Mouse (Mus musculus): ENCODE data around the gene Tnfrsf1a. TPM values are rescaled to one million over a fixed set of nuclear protein-coding genes. Genes with fewer than 3 reads are reported as not detected.
"Not testable (repeated sequence)": the region's sequence is repeated elsewhere in the genome, so short reads cannot be mapped to it uniquely, and the experiment has no call there.

Tnfrsf1a gene
- polyA plus RNA-seq (2014; fragmentation: Nextera tagmentation; extraction: Ambion mirVana): 27.4 TPM in 2 replicates

DNA sequence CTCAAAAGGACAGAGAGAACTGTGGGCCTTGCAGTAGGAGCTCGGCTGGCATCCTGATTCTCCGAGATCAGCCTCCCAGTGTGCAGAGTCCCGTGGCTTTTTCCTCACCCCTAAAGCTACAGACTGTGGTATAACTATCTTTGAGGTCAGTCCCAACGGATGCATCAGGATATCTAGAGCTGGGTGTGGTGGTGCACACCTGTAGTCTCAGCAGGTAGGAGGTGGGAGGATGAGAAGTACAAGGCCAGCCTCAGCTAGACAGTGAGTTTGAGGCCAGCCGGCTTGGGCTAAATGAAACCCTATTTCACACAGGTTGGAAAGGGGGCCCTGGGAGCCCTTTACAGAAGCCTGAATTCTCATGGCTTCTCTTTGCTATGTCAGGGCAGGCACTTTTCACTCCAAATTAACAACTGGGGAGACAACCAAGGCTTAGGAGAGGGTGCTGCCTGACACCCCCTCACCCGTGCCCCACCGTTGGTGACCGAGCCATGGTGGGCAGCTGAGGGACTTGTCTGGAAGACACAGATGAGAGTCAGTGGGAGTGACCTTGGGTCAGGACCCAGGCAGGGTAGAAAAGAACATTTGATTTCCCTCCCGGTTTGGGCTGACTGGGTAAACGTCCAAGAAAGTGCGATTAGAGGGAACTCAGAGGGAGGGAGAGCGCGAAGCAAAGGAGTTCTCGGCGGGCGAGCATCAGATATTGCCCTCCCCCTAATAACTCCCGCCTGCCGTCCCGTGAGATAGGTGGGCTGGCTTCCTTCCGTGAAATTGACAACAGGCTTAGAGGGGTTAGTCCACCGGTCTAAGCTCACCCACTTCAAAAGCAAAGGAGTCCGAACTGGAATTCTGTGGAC is at the start of gene Tnfrsf1a:
Gene Tnfrsf1a (plus strand): TSS at position 642 of the 854 bp plus-strand sequence.
- Histone ChIP-seq H3K9me3 (ENCODE audit: control insufficient read depth, low read length) (no peaks in the 10 kb centered on the region), H3K9ac (ENCODE audit: low read length) (peak within 1 kb of the TSS; percentile 75), H3K4me3 (ENCODE audit: low read depth, low read length) (peak within 1 kb of the TSS; percentile 51), H3K36me3 (ENCODE audit: control insufficient read depth, insufficient read depth, low read length) (no peaks in the 10 kb centered on the region), H3K4me1 (ENCODE audit: control insufficient read depth, insufficient read depth, low read length) (peaks cover 7% of the 10 kb centered on the region; the same call in 1 of the 2 replicates), H3K4me2 (ENCODE audit: low read depth) (peak within 1 kb of the TSS; percentile 88), H3K27me3 (ENCODE audit: control insufficient read depth, insufficient read depth, low read length) (peaks cover 2% of the 10 kb centered on the region; the same call in 1 of the 2 replicates), H3K27ac (ENCODE audit: low read depth, low read length) (peak within 1 kb of the TSS; percentile 20; the same call in 1 of the 2 replicates)
- 4% methylated on average over 22 of the region's 22 CpGs for WGBS
- 0 out of 2 replicates have a peak, but pooled peaks have one; percentile 17 for ATAC-seq (ENCODE audit: insufficient read depth, low FRiP score, low TSS enrichment)
- DNase-seq (ENCODE audit: low spot score): no peak

DNA sequence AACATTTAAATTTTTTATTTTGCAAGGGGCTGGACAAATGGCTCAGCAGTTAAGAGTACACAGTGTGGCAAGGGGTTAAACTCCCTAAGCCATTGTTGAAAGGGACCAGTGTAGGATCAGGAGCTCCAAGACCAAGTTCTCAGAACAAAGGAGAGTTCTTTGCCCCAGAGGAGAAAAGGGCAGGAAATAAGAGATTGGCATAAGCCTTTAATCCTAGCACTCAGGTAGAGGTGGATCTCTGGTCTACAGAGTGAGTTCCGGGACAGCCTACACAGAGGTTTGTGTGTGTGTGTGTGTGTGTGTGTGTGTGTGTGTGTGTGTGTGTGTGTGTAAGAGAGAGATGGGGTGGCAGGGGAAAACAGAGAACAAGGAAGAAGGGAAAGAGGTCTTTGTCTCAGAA is 48.2 kb upstream of the Tnfrsf1a start:
- H3K4me3 ChIP-seq (ENCODE audit: low read depth, low read length): no peak overlapping the region
- H3K4me1 ChIP-seq (ENCODE audit: control insufficient read depth, insufficient read depth, low read length): no peaks in the 10 kb centered on the region
- H3K27ac ChIP-seq (ENCODE audit: low read depth, low read length): no peak overlapping the region
- no peak overlapping the region for H3K9ac ChIP-seq (ENCODE audit: low read length)
- no peaks in the 10 kb centered on the region for H3K36me3 ChIP-seq (ENCODE audit: control insufficient read depth, insufficient read depth, low read length)
- no peak overlapping the region for H3K4me2 ChIP-seq (ENCODE audit: low read depth)
- 67% methylated on average over 1 of the region's 1 CpGs for WGBS
- DNase-seq (ENCODE audit: low spot score) (no peak), ATAC-seq (ENCODE audit: insufficient read depth, low FRiP score, low TSS enrichment) (no peak)
- H3K27me3 ChIP-seq (ENCODE audit: control insufficient read depth, insufficient read depth, low read length): no peaks in the 10 kb centered on the region
- no peaks in the 10 kb centered on the region for H3K9me3 ChIP-seq (ENCODE audit: control insufficient read depth, low read length)

DNA sequence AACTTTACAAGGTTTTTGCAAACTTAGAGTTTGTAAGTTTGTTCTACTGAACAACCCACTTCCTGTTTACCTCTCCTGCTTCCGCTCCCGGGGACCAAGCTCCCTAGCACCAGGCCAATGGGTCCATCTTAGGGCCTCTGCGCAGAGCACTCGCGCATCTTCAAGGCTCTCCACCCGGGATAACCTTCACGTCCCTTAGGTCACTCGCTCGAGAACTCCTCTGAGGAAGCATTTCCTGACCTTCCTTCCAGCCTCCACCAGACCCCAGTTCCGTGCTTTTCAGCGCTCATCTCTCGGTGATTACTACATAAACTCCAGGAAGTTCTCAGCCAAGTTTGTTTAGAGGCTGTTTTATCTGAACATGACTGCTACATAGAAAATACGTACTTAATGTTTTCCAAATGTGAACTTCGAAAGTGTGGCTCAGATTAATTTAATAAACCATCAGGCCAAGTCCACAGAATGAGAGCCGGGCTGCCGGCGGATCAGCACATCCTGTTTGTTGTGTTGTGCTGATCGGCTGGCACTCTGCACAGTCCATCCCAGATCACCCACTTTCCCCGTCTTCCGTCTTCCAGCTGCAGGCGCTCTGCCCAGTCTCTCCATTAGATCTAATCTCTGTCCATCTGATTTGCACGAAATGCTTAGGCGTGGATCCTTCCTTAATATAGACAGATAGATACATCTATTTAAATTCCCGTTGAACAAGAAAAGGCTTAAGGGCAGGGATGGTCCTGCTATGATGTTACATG is 46.8 kb upstream of the Tnfrsf1a start:
- no peak for DNase-seq (ENCODE audit: low spot score)
- H3K36me3 ChIP-seq (ENCODE audit: control insufficient read depth, insufficient read depth, low read length): no peaks in the 10 kb centered on the region
- H3K27ac ChIP-seq (ENCODE audit: low read depth, low read length): no peak overlapping the region
- 90% methylated on average over 24 of the region's 24 CpGs for WGBS
- no peak overlapping the region for H3K9ac ChIP-seq (ENCODE audit: low read length)
- no peaks in the 10 kb centered on the region for H3K4me1 ChIP-seq (ENCODE audit: control insufficient read depth, insufficient read depth, low read length)
- ATAC-seq (ENCODE audit: insufficient read depth, low FRiP score, low TSS enrichment): no peak
- H3K27me3 ChIP-seq (ENCODE audit: control insufficient read depth, insufficient read depth, low read length): no peaks in the 10 kb centered on the region
- H3K4me3 ChIP-seq (ENCODE audit: low read depth, low read length): no peak overlapping the region
- no peaks in the 10 kb centered on the region for H3K9me3 ChIP-seq (ENCODE audit: control insufficient read depth, low read length)
- H3K4me2 ChIP-seq (ENCODE audit: low read depth): no peak overlapping the region

DNA sequence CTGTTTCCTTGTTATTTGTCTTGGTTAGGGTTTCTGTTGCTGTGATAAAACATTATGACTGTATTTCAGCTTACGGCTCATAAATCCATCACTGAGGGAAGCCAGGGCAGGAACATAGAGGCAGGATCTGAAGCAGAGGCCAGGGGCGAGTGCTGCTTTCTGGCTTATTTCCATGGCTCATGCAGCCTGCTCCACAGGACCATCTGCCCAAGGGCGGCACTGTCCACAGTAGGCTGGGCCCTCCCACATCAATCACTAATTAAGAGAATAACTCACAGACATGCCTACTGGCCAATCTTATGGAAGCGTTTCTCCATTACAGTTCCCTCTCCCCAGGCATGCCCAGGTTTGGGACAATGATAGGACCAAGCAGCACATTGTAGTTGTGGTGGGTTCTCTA is 45.9 kb upstream of the Tnfrsf1a start:
- Histone ChIP-seq H3K4me1 (ENCODE audit: control insufficient read depth, insufficient read depth, low read length) (no peaks in the 10 kb centered on the region), H3K27me3 (ENCODE audit: control insufficient read depth, insufficient read depth, low read length) (no peaks in the 10 kb centered on the region), H3K9ac (ENCODE audit: low read length) (no peak overlapping the region), H3K27ac (ENCODE audit: low read depth, low read length) (no peak overlapping the region), H3K9me3 (ENCODE audit: control insufficient read depth, low read length) (no peaks in the 10 kb centered on the region), H3K4me3 (ENCODE audit: low read depth, low read length) (no peak overlapping the region), H3K4me2 (ENCODE audit: low read depth) (no peak overlapping the region), H3K36me3 (ENCODE audit: control insufficient read depth, insufficient read depth, low read length) (no peaks in the 10 kb centered on the region)
- DNase-seq (ENCODE audit: low spot score): no peak
- no peak for ATAC-seq (ENCODE audit: insufficient read depth, low FRiP score, low TSS enrichment)
- 78% methylated on average over 4 of the region's 4 CpGs for WGBS

DNA sequence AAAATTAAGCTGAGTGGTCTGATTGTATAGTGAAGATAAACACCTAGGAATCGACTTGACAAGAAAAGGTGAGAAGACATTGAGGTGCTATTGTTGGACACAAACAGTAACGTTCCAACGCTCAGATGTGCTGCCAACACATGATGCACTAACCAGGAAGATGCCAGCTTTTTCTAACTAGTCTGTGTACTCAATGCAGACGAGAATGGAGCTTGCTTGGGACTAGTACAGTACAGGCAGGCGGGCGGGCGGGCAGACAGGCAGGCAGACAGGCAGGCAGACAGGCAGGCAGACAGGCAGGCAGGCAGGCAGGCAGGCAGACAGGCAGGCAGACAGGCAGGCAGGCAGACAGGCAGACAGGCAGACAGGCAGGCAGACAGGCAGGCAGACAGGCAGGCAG is 44.8 kb upstream of the Tnfrsf1a start:
- not testable (repeated sequence) for H3K27ac ChIP-seq (ENCODE audit: low read depth, low read length); H3K9ac ChIP-seq (ENCODE audit: low read length); H3K4me2 ChIP-seq (ENCODE audit: low read depth); DNase-seq (ENCODE audit: low spot score); H3K4me3 ChIP-seq (ENCODE audit: low read depth, low read length); H3K4me1 ChIP-seq (ENCODE audit: control insufficient read depth, insufficient read depth, low read length); H3K36me3 ChIP-seq (ENCODE audit: control insufficient read depth, insufficient read depth, low read length); H3K27me3 ChIP-seq (ENCODE audit: control insufficient read depth, insufficient read depth, low read length); H3K9me3 ChIP-seq (ENCODE audit: control insufficient read depth, low read length); ATAC-seq (ENCODE audit: insufficient read depth, low FRiP score, low TSS enrichment)
- WGBS: 88% methylated on average over 7 of the region's 7 CpGs

DNA sequence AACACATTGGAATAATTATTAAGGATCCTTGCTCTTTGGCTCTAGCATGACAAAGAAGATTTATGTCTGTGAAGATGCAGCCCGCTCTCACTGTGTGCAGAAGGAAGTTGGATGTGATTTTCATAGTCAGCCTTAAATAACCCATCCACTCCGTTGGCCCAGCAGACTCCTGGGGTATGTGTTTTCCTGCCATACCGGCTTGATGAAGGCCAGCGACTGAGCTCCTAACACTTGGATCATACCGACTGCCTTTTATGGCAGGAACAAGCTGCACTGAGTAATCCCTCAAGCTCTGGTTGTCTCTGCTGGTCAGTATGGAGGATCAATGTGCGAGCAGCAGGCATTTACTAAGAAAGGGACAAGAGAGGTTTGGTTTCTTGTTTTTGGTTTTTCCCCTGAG is 43.7 kb upstream of the Tnfrsf1a start:
- no peaks in the 10 kb centered on the region for H3K9me3 ChIP-seq (ENCODE audit: control insufficient read depth, low read length)
- no peak overlapping the region for H3K4me2 ChIP-seq (ENCODE audit: low read depth)
- no peaks in the 10 kb centered on the region for H3K36me3 ChIP-seq (ENCODE audit: control insufficient read depth, insufficient read depth, low read length)
- no peak overlapping the region for H3K27ac ChIP-seq (ENCODE audit: low read depth, low read length)
- ATAC-seq (ENCODE audit: insufficient read depth, low FRiP score, low TSS enrichment): no peak
- WGBS: 87% methylated on average over 6 of the region's 6 CpGs
- DNase-seq (ENCODE audit: low spot score): no peak
- no peak overlapping the region for H3K9ac ChIP-seq (ENCODE audit: low read length)
- H3K4me1 ChIP-seq (ENCODE audit: control insufficient read depth, insufficient read depth, low read length): no peaks in the 10 kb centered on the region
- H3K4me3 ChIP-seq (ENCODE audit: low read depth, low read length): no peak overlapping the region
- H3K27me3 ChIP-seq (ENCODE audit: control insufficient read depth, insufficient read depth, low read length): no peaks in the 10 kb centered on the region

DNA sequence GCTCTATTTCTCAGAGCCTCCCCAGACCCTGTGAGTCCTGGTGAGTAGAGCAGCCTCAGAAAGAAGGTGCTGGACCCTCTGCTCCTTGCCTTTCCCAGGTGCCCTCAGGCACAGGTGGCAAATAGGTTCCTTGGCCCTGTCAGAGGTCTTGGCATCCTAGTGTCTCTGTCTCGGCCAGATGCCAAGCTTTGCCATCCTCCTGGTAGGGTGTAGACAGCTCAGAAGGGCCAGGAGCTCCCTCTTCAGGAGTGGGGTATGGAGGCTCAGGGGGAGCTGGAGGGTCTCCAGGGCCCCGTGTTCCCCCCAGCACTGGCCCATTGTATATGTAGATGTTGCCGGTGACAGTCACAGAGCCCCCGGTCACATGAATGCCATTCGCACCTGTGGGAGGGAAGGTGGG is 42.1 kb upstream of the Tnfrsf1a start:
- H3K4me1 ChIP-seq (ENCODE audit: control insufficient read depth, insufficient read depth, low read length): no peaks in the 10 kb centered on the region
- no peak for ATAC-seq (ENCODE audit: insufficient read depth, low FRiP score, low TSS enrichment)
- H3K4me3 ChIP-seq (ENCODE audit: low read depth, low read length): no peak overlapping the region
- H3K27ac ChIP-seq (ENCODE audit: low read depth, low read length): no peak overlapping the region
- DNase-seq (ENCODE audit: low spot score): no peak
- no peak overlapping the region for H3K9ac ChIP-seq (ENCODE audit: low read length)
- H3K27me3 ChIP-seq (ENCODE audit: control insufficient read depth, insufficient read depth, low read length): no peaks in the 10 kb centered on the region
- no peak overlapping the region for H3K4me2 ChIP-seq (ENCODE audit: low read depth)
- H3K36me3 ChIP-seq (ENCODE audit: control insufficient read depth, insufficient read depth, low read length): no peaks in the 10 kb centered on the region
- no peaks in the 10 kb centered on the region for H3K9me3 ChIP-seq (ENCODE audit: control insufficient read depth, low read length)
- 98% methylated on average over 5 of the region's 5 CpGs for WGBS

DNA sequence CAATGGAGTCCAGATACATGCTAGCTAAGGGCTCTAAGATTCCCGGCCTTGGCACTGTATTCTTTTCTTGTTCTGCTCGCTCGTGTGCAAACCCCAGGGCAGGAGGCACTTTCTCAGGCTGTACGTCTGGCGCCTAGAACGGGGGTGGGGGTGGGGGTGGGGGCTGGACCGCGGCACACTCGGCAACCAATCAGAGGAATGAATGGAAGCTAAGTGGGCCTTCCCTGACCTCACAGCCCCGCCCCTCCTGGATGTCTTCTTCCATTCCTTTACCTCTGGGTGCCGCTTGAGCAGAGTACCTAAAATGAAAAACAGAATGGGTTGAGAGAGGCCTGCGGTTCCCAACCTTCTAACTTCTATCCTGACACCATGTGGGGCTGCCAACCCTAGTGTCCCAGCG is 40.2 kb upstream of the Tnfrsf1a start:
- H3K9ac ChIP-seq (ENCODE audit: low read length): no peak overlapping the region
- 8% methylated on average over 13 of the region's 13 CpGs for WGBS
- DNase-seq (ENCODE audit: low spot score): peak; percentile 29
- no peak overlapping the region for H3K27ac ChIP-seq (ENCODE audit: low read depth, low read length)
- H3K36me3 ChIP-seq (ENCODE audit: control insufficient read depth, insufficient read depth, low read length): no peaks in the 10 kb centered on the region
- peaks cover 5% of the 10 kb centered on the region; the same call in 1 of the 2 replicates for H3K4me1 ChIP-seq (ENCODE audit: control insufficient read depth, insufficient read depth, low read length)
- ATAC-seq (ENCODE audit: insufficient read depth, low FRiP score, low TSS enrichment): peak; percentile 58; the same call in 1 of the 2 replicates
- H3K4me2 ChIP-seq (ENCODE audit: low read depth): 0 out of 2 replicates have a peak overlapping the region, but pooled peaks have one; percentile 16
- no peak overlapping the region for H3K4me3 ChIP-seq (ENCODE audit: low read depth, low read length)
- no peaks in the 10 kb centered on the region for H3K9me3 ChIP-seq (ENCODE audit: control insufficient read depth, low read length)
- H3K27me3 ChIP-seq (ENCODE audit: control insufficient read depth, insufficient read depth, low read length): no peaks in the 10 kb centered on the region

Data from neural tube, embryonic 11.5 days (tissue).